Mouse (Mus musculus) natural killer cell, adult 2 months (primary cell): ENCODE measurements around the gene Gm15293.
"Not testable (repeated sequence)": the region's sequence is repeated elsewhere in the genome, so short reads cannot be mapped to it uniquely, and the experiment has no call there.

Experiments
- DNase-seq, 2 experiments: peaks; one replicate each; pipeline ENCODE4 v3.0.0; 2022; ENCODE audit warnings: low spot score in 2 of 2

Gene Gm15293

DNA sequence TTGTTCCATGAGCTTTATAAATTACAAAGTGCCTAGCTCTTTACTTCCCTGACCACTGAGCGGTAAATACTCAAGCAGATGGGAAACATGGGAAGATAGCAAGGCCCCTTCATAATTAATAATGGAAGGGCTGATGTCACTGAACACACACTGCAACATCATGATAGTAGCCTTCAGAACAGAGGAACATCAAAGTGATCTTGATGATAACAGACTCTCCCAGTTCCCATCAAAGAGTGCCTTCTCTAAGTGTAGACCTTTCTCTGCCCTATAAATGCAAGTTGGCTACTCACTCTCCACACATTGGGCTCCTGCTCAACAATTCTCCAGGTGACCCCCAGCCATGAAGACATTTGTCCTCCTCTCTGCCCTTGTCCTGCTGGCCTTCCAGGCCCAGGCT lies at the start of gene Gm15293:
Gene Gm15293, plus strand, starts transcription at position 301 of the 400 bp plus-strand sequence.
- DNase-seq, result not testable (repeated sequence)

DNA sequence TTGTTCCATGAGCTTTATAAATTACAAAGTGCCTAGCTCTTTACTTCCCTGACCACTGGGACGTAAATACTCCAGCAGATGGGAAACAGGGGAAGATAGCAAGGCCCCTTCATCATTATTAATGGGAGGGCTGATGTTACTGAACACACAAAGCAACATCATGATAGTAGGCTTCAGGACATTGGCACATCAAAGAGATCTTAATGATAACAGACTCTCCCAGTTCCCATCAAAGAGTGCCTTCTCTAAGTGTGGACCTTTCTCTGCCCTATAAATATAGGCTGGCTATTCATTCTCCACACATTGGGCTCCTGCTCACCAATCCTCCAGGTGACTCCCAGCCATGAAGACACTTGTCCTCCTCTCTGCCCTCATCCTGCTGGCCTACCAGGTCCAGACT lies 39.4 kb upstream of the Gm15293 start, which contains the start of gene Defa22:
Gene Defa22, plus strand, starts transcription at position 301 of the 400 bp plus-strand sequence.
- DNase-seq, result not testable (repeated sequence)

DNA sequence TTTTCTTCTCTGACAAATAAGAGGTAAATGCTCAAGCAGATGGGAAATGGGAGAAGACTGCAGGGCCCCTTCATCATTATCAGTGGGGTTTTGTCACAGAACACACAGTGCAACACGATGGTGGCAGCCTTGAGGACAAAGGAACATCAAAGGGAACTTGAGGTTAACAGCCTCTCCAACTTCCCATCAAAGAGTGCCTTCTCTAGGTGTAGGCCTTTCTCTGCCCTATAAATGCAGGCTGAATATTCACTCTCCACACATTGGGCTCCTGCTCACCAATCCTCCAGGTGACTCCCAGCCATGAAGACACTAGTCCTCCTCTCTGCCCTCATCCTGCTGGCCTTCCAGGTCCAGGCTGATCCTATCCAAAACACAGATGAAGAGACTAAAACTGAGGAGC lies 10.0 kb upstream of the Gm15293 start, which contains the start of gene Defa31:
Gene Defa31, plus strand, starts transcription at position 301 of the 400 bp plus-strand sequence.
- not testable (repeated sequence) for DNase-seq
